Mouse (Mus musculus): ENCODE data around the gene Cdc34.

Gene Cdc34

GRCm38 (mm10) chr10:79681591-79682245 is at the start of gene Cdc34:
TSS of gene Cdc34 (plus strand) at chr10:79682195.
- peak; percentile 85 for ATAC-seq (ENCODE audit: low TSS enrichment)

- no peak for ATAC-seq (ENCODE audit: low TSS enrichment)
Measured at GRCm38 (mm10) chr10:79633006-79633777, 48.8 kb upstream of the Cdc34 start.

GRCm38 (mm10) chr10:79636287-79636686 is 45.7 kb upstream of the Cdc34 start:
- ATAC-seq (ENCODE audit: low TSS enrichment) = no peak

GRCm38 (mm10) chr10:79637128-79638110 is 44.6 kb upstream of the Cdc34 start, which contains the start of gene Shc2:
TSS of gene Shc2 (minus strand) at chr10:79637918.
- ATAC-seq (ENCODE audit: low TSS enrichment) = peak; percentile 53

GRCm38 (mm10) chr10:79638486-79639204 is 43.4 kb upstream of the Cdc34 start:
- peak; percentile 36 for ATAC-seq (ENCODE audit: low TSS enrichment)

GRCm38 (mm10) chr10:79645711-79646110 is 36.3 kb upstream of the Cdc34 start, which contains the start of gene Odf3l2:
TSS of gene Odf3l2 (minus strand) at chr10:79645738.
- ATAC-seq (ENCODE audit: low TSS enrichment) = no peak

- ATAC-seq (ENCODE audit: low TSS enrichment) = peak; percentile 78; the same call in 1 of the 2 replicates
Measured at GRCm38 (mm10) chr10:79649070-79649751, 32.8 kb upstream of the Cdc34 start.

- no peak for ATAC-seq (ENCODE audit: low TSS enrichment)
Measured at GRCm38 (mm10) chr10:79652789-79653188, 29.2 kb upstream of the Cdc34 start.

GRCm38 (mm10) chr10:79654946-79655395 is 27.0 kb upstream of the Cdc34 start:
- peak; percentile 44 for ATAC-seq (ENCODE audit: low TSS enrichment)

- no peak for ATAC-seq (ENCODE audit: low TSS enrichment)
Measured at GRCm38 (mm10) chr10:79658829-79659228, 23.2 kb upstream of the Cdc34 start.

- no peak for ATAC-seq (ENCODE audit: low TSS enrichment)
Measured at GRCm38 (mm10) chr10:79660298-79660697, 21.7 kb upstream of the Cdc34 start.

GRCm38 (mm10) chr10:79661861-79662260 is 20.1 kb upstream of the Cdc34 start:
- ATAC-seq (ENCODE audit: low TSS enrichment) = no peak

- ATAC-seq (ENCODE audit: low TSS enrichment) = no peak
Measured at GRCm38 (mm10) chr10:79664131-79664665, 17.8 kb upstream of the Cdc34 start, which contains the start of gene Madcam1. TSS of gene Madcam1 (plus strand) at chr10:79664559.

GRCm38 (mm10) chr10:79665051-79665450 is 16.9 kb upstream of the Cdc34 start:
- no peak for ATAC-seq (ENCODE audit: low TSS enrichment)

- no peak for ATAC-seq (ENCODE audit: low TSS enrichment)
Measured at GRCm38 (mm10) chr10:79666493-79666892, 15.5 kb upstream of the Cdc34 start.

GRCm38 (mm10) chr10:79668076-79668475 is 13.9 kb upstream of the Cdc34 start:
- ATAC-seq (ENCODE audit: low TSS enrichment) = no peak

GRCm38 (mm10) chr10:79668771-79669575 is 13.0 kb upstream of the Cdc34 start, which contains the start of gene Tpgs1:
TSS of gene Tpgs1 (plus strand) at chr10:79669369.
- peak; percentile 80 for ATAC-seq (ENCODE audit: low TSS enrichment)

- ATAC-seq (ENCODE audit: low TSS enrichment) = peak; percentile 54
Measured at GRCm38 (mm10) chr10:79669576-79670057, 12.4 kb upstream of the Cdc34 start.

Measured in frontal cortex, adult (tissue).